Mouse (Mus musculus) limb, embryonic 12.5 days (tissue): ENCODE measurements around the gene Cfap74. TPM values are rescaled to one million over a fixed set of nuclear protein-coding genes. Genes with fewer than 3 reads are reported as not detected.

Experiments
- ATAC-seq: fragments of 200-750 bp; cut with Nextera tagmentation; 2 replicates; pipeline ENCODE4 v1.8.0; 2017; ENCODE audit warnings: low read depth, moderate TSS enrichment; ENCODE audit not compliant: insufficient number of reproducible peaks, insufficient read depth, low FRiP score, low TSS enrichment
- H3K27ac ChIP-seq: fragments of 300-500 bp; sonication (generic); 2 replicates; pipeline ENCODE4 v1.5.1; 2016; ENCODE audit warnings: mild to moderate bottlenecking, moderate library complexity
- H3K27me3 ChIP-seq: fragments of 300-500 bp; sonication (generic); 2 replicates; pipeline ENCODE4 v1.6.1; 2016; ENCODE audit warnings: mild to moderate bottlenecking, moderate library complexity
- H3K36me3 ChIP-seq: fragments of 300-500 bp; sonication (generic); 2 replicates; pipeline ENCODE4 v1.6.1; 2016; ENCODE audit warnings: mild to moderate bottlenecking, moderate library complexity
- H3K4me1 ChIP-seq: fragments of 300-500 bp; sonication (generic); replicated peaks from 2 replicates; pipeline ENCODE4 v1.6.1; 2016
- H3K4me2 ChIP-seq: fragments of 300-500 bp; sonication (generic); 2 replicates; pipeline ENCODE4 v1.6.1; 2016; ENCODE audit warnings: mild to moderate bottlenecking, moderate library complexity
- H3K4me3 ChIP-seq: fragments of 300-500 bp; sonication (generic); replicated peaks from 2 replicates; pipeline ENCODE4 v1.5.1; 2016; ENCODE audit warnings: mild to moderate bottlenecking
- H3K9ac ChIP-seq: fragments of 300-500 bp; sonication (generic); replicated peaks from 2 replicates; pipeline ENCODE4 v1.6.1; 2016; ENCODE audit warnings: mild to moderate bottlenecking, moderate library complexity
- H3K9me3 ChIP-seq: fragments of 300-500 bp; sonication (generic); 2 replicates; pipeline ENCODE4 v1.6.1; 2016; ENCODE audit warnings: mild to moderate bottlenecking, moderate library complexity
- WGBS: fragments of 180-500 bp; shearing (Covaris S2); methylation state at CpG from one replicate; pipeline ENCODE4 v1.1.7; 2016; 5-methylcytosine and 5-hydroxymethylcytosine counted together
- polyA plus RNA-seq: library from polyadenylated mRNA; unstranded; fragments of >200 nt; fragmentation: Nextera tagmentation; extraction: Ambion mirVana; gene quantifications from 2 replicates; pipeline ENCODE4 v1.2.1, GENCODE M21; 2016

The Cfap74 gene
- polyA plus RNA-seq, 1 experiment from 2014 or later, result 5.6 TPM

- no peak overlapping the region for H3K4me2 ChIP-seq
- H3K36me3 ChIP-seq, result no peaks in the 10 kb centered on the region
- H3K27ac ChIP-seq, result no peak overlapping the region
- no peak overlapping the region for H3K9ac ChIP-seq
- 0 out of 2 replicates have a peak, but pooled peaks cover 3% of the 10 kb centered on the region for H3K9me3 ChIP-seq
- no peaks in the 10 kb centered on the region for H3K27me3 ChIP-seq
- no peak overlapping the region for H3K4me3 ChIP-seq
- H3K4me1 ChIP-seq, result no peaks in the 10 kb centered on the region
- 80% methylated on average over 5 of the region's 5 CpGs for WGBS
- no peak for ATAC-seq
These were observed 25.0 kb downstream of the Cfap74 start for GRCm38 (mm10) chr4:155433993-155434392.

GRCm38 (mm10) chr4:155442808-155443207, 33.8 kb downstream of the Cfap74 start:
- Histone ChIP-seq H3K27ac (no peak overlapping the region), H3K36me3 (no peaks in the 10 kb centered on the region), H3K4me2 (no peak overlapping the region), H3K4me1 (no peaks in the 10 kb centered on the region), H3K9ac (no peak overlapping the region), H3K9me3 (no peaks in the 10 kb centered on the region), H3K27me3 (no peaks in the 10 kb centered on the region), H3K4me3 (no peak overlapping the region)
- WGBS, result 73% methylated on average over 3 of the region's 3 CpGs
- ATAC-seq, result no peak

- ATAC-seq, result no peak
- H3K9ac ChIP-seq, result 0 out of 2 replicates have a peak overlapping the region, but pooled peaks have one; percentile 8
- H3K27me3 ChIP-seq, result peaks cover 7% of the 10 kb centered on the region; the same call in 1 of the 2 replicates
- no peak overlapping the region for H3K27ac ChIP-seq
- no peak overlapping the region for H3K4me2 ChIP-seq
- 26% methylated on average over 10 of the region's 10 CpGs for WGBS
- H3K4me1 ChIP-seq, result 0 out of 2 replicates have a peak, but pooled peaks cover 4% of the 10 kb centered on the region
- no peaks in the 10 kb centered on the region for H3K36me3 ChIP-seq
- no peak overlapping the region for H3K4me3 ChIP-seq
- no peaks in the 10 kb centered on the region for H3K9me3 ChIP-seq
These were observed 42.6 kb downstream of the Cfap74 start for GRCm38 (mm10) chr4:155451597-155451996.

- no peaks in the 10 kb centered on the region for H3K9me3 ChIP-seq
- no peak for ATAC-seq
- peaks cover 13% of the 10 kb centered on the region; the same call in 1 of the 2 replicates for H3K27me3 ChIP-seq
- no peaks in the 10 kb centered on the region for H3K4me1 ChIP-seq
- WGBS, result 75% methylated on average over 5 of the region's 5 CpGs
- H3K9ac ChIP-seq, result no peak overlapping the region
- H3K27ac ChIP-seq, result no peak overlapping the region
- no peak overlapping the region for H3K4me3 ChIP-seq
- H3K36me3 ChIP-seq, result no peaks in the 10 kb centered on the region
- H3K4me2 ChIP-seq, result no peak overlapping the region
These were observed 49.6 kb downstream of the Cfap74 start for GRCm38 (mm10) chr4:155458575-155458974.

GRCm38 (mm10) chr4:155463050-155463449, 54.1 kb downstream of the Cfap74 start:
- no peak overlapping the region for H3K27ac ChIP-seq
- no peak overlapping the region for H3K9ac ChIP-seq
- no peaks in the 10 kb centered on the region for H3K4me1 ChIP-seq
- no peaks in the 10 kb centered on the region for H3K36me3 ChIP-seq
- no peak overlapping the region for H3K4me2 ChIP-seq
- no peak overlapping the region for H3K4me3 ChIP-seq
- WGBS, result 82% methylated on average over 13 of the region's 13 CpGs
- H3K27me3 ChIP-seq, result peaks cover 16% of the 10 kb centered on the region
- no peaks in the 10 kb centered on the region for H3K9me3 ChIP-seq
- ATAC-seq, result no peak

GRCm38 (mm10) chr4:155463611-155464010, 54.6 kb downstream of the Cfap74 start:
- no peak for ATAC-seq
- no peaks in the 10 kb centered on the region for H3K4me1 ChIP-seq
- no peaks in the 10 kb centered on the region for H3K9me3 ChIP-seq
- no peak overlapping the region for H3K27ac ChIP-seq
- no peaks in the 10 kb centered on the region for H3K36me3 ChIP-seq
- WGBS, result 92% methylated on average over 6 of the region's 6 CpGs
- no peak overlapping the region for H3K9ac ChIP-seq
- H3K4me2 ChIP-seq, result no peak overlapping the region
- H3K4me3 ChIP-seq, result no peak overlapping the region
- peaks cover 16% of the 10 kb centered on the region for H3K27me3 ChIP-seq

- peaks cover 18% of the 10 kb centered on the region for H3K27me3 ChIP-seq
- no peak overlapping the region for H3K4me2 ChIP-seq
- WGBS, result 83% methylated on average over 4 of the region's 4 CpGs
- no peaks in the 10 kb centered on the region for H3K9me3 ChIP-seq
- H3K4me1 ChIP-seq, result peaks cover 2% of the 10 kb centered on the region; the same call in 1 of the 2 replicates
- H3K36me3 ChIP-seq, result no peaks in the 10 kb centered on the region
- H3K9ac ChIP-seq, result no peak overlapping the region
- no peak for ATAC-seq
- H3K27ac ChIP-seq, result no peak overlapping the region
- H3K4me3 ChIP-seq, result no peak overlapping the region
These were observed 55.1 kb downstream of the Cfap74 start for GRCm38 (mm10) chr4:155464061-155464460.

- H3K4me1 ChIP-seq, result peaks cover 5% of the 10 kb centered on the region
- no peaks in the 10 kb centered on the region for H3K9me3 ChIP-seq
- no peak for ATAC-seq
- H3K27me3 ChIP-seq, result peaks cover 27% of the 10 kb centered on the region
- H3K4me2 ChIP-seq, result no peak overlapping the region
- H3K36me3 ChIP-seq, result no peaks in the 10 kb centered on the region
- H3K4me3 ChIP-seq, result no peak overlapping the region
- H3K27ac ChIP-seq, result no peak overlapping the region
- 80% methylated on average over 6 of the region's 6 CpGs for WGBS
- H3K9ac ChIP-seq, result no peak overlapping the region
These were observed 56.6 kb downstream of the Cfap74 start for GRCm38 (mm10) chr4:155465607-155466006.

GRCm38 (mm10) chr4:155466080-155466479, 57.1 kb downstream of the Cfap74 start:
- H3K4me1 ChIP-seq, result peaks cover 5% of the 10 kb centered on the region
- H3K9me3 ChIP-seq, result no peaks in the 10 kb centered on the region
- H3K27ac ChIP-seq, result no peak overlapping the region
- no peak for ATAC-seq
- H3K27me3 ChIP-seq, result peaks cover 32% of the 10 kb centered on the region
- no peaks in the 10 kb centered on the region for H3K36me3 ChIP-seq
- 84% methylated on average over 5 of the region's 5 CpGs for WGBS
- no peak overlapping the region for H3K4me3 ChIP-seq
- no peak overlapping the region for H3K4me2 ChIP-seq
- H3K9ac ChIP-seq, result no peak overlapping the region

GRCm38 (mm10) chr4:155467237-155468010, 58.4 kb downstream of the Cfap74 start:
- Histone ChIP-seq H3K9me3 (no peaks in the 10 kb centered on the region), H3K9ac (no peak overlapping the region), H3K36me3 (no peaks in the 10 kb centered on the region), H3K4me2 (no peak overlapping the region), H3K27ac (no peak overlapping the region), H3K4me1 (peaks cover 5% of the 10 kb centered on the region), H3K4me3 (no peak overlapping the region), H3K27me3 (peaks cover 38% of the 10 kb centered on the region)
- 78% methylated on average over 13 of the region's 13 CpGs for WGBS
- ATAC-seq, result no peak

GRCm38 (mm10) chr4:155468952-155469351, 60.0 kb downstream of the Cfap74 start, which contains the start of gene Tmem52:
Tmem52 (plus strand) TSS chr4:155469114.
- H3K9ac ChIP-seq, result no peak within 1 kb of the TSS; the same call in 1 of the 2 replicates

More at GRCm38 (mm10) chr4:155468952-155469351, 60.0 kb downstream of the Cfap74 start, which contains the start of gene Tmem52:
- Histone ChIP-seq H3K4me2 (peak within 1 kb of the TSS; percentile 55), H3K4me3 (peak within 1 kb of the TSS; percentile 28), H3K4me1 (peaks cover 5% of the 10 kb centered on the region), H3K9me3 (no peaks in the 10 kb centered on the region), H3K27ac (no peak within 1 kb of the TSS), H3K27me3 (peaks cover 38% of the 10 kb centered on the region), H3K36me3 (no peaks in the 10 kb centered on the region)
- 0 out of 2 replicates have a peak, but pooled peaks have one; percentile 54 for ATAC-seq
- WGBS, result 16% methylated on average over 21 of the region's 21 CpGs
